Mouse (Mus musculus) ZHBTc4 (cell line): ENCODE results near the gene Pfkfb3.
"Not testable (repeated sequence)": the region's sequence is repeated elsewhere in the genome, so short reads cannot be mapped to it uniquely, and the experiment has no call there.

Source experiments
- DNase-seq: peaks from one replicate; pipeline ENCODE4 v3.0.0-alpha.2; 2011; ENCODE audit warnings: low read depth, low spot score

Pfkfb3 gene

DNA sequence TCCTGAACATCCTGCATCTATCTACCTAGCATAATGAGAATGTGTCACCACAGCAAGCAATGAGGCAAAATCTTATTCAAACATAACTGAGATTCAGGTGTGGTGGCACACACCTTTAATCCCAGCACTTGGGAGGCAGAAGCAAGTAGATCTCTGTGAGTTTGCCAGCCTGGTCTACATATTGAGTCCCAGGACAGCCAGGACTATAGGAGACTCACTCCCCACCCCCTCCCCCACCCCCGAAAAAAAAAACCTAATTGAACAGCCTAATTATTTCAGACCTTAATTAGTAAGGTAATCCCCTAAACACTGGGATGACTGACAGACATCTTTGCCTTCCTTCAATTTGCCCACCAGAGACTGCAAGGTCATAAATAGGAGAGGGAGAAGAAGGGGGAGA lies 2.2 kb downstream of the Pfkfb3 start:
- no peak for DNase-seq

DNA sequence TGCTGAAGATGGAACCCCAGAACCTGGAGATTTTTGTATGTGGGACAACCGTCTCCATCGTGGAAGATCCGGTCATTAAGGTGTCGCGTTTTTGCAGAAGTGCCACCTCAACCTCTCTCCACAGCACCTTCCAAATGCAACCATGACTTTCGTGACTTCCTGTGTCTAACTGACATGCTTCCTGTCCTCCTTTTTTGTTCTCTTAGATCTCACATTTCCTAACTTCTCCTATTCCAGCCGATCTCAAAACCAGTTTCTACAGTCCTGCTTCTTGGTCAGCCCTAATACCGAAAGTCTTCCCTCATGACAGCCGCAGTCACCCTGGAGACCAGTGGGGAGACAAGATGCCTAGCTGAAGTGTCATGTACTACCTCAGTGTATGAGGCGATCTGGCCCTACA lies 5.4 kb downstream of the Pfkfb3 start:
- no peak for DNase-seq

DNA sequence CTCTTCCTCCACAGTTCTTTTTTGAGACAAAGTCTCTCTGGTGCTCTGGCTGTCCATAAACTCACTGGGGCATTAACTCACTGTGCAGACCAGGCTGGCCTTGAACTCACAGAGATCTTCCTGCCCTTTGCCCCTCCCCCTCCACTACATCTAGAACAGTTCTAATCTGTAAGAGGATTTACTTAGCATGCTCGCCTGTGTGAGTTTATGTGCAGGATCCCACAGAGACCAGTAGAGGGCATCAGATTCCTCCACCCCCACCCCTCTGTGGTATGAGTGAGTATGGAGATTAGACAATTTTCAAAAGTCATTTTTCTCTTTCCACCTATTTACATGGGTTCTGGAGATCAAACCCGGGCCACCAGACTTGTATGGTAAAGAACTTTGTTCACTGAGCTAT lies 6.3 kb downstream of the Pfkfb3 start:
- DNase-seq: peak; percentile 70

DNA sequence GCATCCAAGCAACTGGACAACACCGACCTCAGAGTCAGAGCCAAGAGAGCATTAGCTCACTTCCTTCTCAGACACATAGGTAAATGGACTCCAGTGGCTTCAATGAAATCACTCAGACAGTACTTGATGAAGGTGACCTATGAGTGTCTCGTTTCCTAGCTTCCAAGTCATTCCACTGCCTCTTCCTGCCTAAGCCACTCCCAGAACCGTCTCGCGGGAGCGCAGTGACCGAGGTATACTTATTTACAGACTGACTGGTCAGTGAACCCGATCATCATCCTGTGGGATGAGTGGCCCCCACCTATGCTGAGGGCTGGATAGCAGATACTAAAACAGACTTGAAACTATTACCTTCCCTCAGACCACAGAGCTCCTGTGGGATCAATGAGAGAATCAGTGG lies 7.8 kb downstream of the Pfkfb3 start:
- DNase-seq: peak; percentile 85

DNA sequence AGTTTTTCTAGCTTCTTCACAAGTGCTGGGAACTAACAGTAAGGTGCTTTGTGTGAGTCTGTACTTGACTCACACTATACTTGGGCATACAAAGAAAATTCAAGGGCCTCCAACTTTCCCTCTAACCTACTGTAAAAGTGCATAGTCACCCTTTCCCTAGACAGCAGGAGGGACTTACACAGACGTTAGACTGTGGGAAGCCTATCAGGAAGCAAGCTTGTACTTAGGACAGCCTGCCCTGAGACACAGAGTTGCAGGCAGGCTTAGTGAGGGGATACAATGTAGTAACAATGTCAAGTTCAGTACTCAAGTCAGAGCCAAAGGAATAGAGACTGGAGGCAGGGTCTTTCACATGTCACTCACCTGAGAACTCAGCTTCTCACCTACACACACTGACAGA lies 8.5 kb downstream of the Pfkfb3 start:
- peak; percentile 54 for DNase-seq

DNA sequence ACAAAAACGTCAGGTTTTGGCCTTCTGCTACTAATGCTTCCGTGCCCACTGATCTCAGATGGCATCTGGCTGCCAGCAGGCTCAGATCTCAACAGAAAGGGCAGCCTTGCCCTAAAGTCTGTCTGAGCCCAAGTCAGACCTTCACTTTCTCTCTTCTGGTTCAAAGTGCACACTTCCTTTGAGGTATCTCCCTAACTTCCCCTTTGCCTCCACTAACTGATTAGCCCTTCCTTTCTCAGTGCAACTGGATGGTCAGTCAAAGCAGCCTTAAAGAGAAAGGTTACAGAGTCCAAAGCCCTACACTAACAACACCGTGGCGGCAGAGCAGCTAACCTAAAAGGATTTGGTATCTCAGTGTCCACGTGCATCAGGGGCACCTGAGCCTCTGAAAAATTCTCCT lies 9.5 kb downstream of the Pfkfb3 start:
- DNase-seq: no peak

DNA sequence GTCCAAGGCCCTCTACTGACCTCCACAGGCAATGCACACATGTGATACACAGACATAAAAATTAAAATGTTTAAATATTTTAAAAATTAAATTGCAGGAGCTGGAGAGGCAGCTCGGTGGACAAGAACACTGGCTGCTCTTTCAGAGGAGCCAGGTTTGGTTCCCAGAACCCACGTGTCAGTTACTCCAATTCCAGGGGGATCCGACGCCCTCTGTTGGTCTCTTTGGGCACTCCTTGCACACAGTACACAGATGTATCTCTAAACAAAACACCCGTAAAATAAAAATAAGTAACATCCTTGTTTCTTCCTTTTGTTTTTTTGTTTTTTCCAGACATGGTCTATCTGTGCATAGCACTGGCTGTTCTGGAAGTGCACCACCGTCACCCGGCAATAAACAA lies 10.7 kb downstream of the Pfkfb3 start:
- DNase-seq: peak; percentile 78

DNA sequence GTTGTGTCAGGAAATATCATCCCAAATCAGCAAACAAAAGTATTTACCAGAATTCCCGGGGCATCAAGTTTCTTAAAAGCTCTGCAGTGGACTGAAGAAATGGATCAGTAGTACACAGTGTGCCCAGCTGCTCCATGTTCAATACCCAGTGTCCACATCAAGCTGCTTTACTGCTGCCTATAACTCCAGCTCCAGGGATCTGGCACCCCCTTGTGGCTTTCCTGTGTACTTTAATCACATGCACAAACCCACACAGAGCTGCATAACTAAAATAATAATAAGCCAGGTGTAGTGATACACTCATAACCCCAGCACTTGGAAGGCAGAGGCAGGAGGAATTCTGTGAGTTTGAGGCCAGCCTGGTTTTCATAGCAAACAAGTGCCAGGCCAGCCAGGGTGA lies 11.2 kb downstream of the Pfkfb3 start:
- DNase-seq: peak; percentile 64

DNA sequence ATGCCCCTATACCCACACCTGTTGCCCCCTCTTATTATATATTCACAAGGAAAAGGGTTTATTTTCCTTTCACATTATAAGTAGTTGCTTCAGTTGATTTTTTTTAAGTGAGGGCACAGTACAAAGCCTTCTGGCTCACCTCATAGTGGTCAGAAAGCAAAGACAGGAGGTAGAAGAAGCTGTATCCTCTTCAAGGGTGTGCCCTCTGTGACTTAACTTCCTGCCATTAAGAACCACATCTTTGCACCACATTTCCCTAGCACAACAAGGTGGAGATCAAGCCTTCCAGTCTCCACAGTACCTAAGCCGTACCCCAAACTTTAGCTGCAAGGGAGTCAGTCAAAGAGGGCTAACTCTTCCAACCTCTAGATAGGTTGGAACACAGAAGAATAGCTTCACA lies 11.8 kb downstream of the Pfkfb3 start:
- no peak for DNase-seq

DNA sequence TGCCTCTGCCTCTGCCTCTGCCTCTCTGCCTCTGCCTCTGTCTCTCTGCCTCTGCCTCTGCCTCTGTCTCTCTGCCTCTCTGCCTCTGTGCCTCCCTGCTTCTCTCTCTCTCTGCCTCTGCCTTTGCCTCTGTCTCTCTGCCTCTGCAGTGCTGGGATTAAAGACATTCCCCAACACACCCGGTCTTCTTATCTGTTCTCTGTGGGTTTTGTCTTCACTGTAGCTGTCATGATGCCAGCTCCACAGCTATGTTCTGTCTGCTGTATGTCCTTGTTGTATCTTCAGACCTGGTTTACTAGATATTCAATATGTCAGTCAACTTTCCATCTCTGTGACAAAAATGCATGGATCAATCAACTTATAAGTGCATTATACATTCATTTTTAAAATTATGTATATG lies 12.3 kb downstream of the Pfkfb3 start:
- not testable (repeated sequence) for DNase-seq

DNA sequence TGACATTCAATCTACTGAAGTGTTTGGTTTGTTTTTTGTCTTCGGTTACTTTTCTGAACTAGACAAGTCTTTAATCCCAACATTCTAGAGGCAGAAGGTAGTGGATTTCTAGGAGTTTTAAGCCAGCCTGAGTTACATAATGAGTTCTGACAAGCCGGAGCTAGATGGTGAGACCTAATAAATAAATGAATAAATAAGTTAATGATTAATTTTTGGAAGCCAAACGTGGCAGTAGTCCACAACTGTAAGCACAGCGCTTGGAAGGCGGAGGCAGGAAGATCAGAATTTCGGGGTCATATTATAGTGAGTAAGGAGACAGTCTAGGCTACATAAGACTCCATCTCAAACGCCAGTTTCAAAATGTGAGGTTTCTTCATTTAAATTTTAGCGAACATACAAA lies 17.9 kb downstream of the Pfkfb3 start:
- DNase-seq: no peak

DNA sequence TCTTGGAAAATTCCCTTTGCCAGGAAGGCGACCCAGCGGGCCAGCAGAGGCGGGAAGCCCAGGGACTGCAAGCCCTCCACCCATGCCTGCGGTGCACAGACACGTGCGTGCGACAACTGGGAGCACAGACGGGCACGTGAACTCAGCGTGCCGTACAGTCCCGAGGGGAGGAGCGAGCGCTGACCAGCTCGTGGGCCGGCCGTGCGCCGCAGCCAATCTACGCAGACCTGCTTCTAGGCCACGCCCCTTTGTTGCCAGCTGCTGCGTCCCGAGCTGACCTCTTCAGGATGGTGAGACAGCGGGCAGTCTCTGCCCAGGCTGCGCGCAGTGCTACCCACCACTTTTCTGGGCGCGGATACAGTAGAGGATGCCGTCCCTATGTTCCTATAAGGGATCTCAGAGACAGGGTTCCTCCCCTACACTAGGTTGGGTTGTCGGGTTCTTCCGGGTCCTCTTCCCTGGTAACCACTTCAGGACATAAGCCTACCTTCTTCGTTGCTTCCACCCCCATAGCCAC lies 18.4 kb downstream of the Pfkfb3 start:
- peak; percentile 99 for DNase-seq

DNA sequence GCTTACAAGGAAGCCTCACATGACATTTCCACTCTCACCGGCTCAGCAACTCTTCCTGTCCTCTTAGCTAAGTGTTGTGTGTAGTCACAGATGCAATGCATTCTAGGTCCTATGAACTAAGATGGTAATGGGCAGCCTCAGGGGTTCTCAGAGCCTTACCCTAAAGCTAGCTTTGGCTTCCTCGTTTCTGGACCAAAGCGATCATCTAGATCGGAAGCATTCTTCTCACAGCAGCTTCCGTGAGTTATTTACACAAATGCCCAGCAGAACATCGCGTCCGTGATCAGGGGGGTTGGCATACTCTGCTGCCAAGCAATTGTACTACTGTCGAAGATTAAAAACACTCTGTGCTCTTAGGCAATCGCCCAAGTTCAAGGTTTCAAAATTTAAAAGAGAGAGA lies 19.1 kb downstream of the Pfkfb3 start:
- peak; percentile 54 for DNase-seq

DNA sequence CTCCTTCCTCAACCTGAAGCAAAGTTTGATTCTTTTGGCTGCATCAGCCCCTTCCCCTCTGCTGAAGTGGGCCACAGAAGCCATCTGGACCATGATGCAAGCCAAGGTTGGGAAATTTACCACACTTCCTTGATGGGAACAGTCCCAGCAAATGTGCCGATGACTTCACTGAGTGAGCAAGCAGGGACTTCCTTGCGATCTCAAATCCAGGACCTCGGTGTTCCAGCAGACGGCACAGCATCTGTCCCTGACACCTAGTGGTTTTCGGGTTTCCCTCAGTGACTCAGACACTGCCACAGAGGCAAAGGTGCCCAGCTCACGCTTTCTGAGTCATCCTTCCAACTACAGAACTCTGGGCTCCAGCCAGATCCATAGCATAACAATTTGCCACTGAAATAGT lies 23.8 kb downstream of the Pfkfb3 start:
- DNase-seq: no peak

DNA sequence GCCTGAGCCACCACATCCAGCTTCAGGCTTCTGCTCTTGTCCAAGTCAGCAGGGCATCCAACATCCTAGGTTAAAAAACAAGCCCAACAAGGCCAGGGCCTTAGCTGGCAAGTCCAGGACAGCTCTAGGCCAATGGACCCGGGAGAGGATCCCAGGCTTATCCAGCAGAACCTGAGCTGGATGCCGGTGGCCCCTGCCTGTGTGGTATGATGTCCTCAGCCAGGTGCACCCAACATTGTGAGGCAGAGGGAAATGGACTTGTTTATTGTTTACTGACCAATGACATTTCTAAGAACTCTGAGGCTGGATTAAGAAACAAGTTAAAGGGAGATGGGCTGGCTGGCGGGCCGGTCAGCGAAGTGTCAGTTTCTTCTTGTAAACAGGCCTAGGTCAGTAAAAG lies 27.8 kb downstream of the Pfkfb3 start:
- no peak for DNase-seq

DNA sequence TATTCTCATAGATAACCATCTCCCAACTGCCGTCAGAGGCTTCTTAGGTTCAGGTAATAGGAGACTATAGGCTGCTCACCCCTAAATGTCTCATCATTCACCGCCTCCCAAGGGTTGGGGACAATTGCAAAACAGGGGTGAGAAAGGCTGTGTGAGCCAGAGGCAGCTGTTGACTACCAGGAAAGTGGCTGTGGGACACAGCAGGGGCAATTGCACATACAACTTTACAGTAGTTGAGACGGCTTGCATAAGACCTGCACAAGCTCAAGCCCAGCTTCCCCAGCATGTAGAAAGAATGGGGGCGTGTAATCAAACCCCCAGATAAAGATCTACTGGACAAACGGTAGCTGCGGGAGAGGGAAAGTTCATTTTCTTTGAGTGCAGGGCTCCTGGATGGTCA lies 29.1 kb downstream of the Pfkfb3 start:
- DNase-seq: no peak

DNA sequence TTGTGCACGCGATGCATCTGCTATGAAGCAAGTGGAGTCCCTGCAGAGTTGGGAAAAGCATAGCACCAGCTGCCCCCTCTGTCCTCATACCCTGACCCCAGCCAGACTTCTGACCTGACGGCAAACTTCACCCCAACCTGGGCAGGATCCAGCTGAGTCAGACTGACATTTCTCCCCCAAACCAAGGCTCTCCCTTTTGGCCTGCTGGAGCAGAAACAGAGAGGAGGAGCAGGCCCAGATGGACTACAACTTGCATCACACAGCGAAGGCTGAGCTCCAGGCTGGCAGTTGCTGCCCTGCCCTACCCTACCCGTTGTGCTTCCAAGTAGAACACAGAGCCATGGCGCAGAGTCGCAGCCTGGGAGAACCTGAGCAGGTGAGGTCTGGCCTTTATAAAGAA lies 32.1 kb downstream of the Pfkfb3 start:
- no peak for DNase-seq

DNA sequence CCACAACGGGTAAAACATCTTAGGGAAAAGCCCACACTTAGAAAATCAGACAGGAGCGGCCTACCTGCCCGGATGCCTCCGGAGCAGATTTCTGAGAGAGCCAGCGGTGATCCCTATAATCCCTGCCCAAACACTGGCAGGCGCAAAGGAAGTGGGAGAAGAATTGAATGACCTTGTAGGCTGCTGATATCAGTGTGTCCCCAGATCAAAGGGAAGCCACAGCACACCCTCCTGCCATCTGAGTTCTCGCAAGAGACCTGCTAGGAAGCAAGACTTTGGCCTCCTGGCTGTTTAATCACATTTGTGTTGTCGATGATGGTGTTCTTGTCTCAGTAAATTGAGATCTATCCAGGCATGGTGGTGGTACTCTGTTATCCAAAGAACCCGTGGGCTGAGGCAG lies 33.1 kb downstream of the Pfkfb3 start:
- no peak for DNase-seq

DNA sequence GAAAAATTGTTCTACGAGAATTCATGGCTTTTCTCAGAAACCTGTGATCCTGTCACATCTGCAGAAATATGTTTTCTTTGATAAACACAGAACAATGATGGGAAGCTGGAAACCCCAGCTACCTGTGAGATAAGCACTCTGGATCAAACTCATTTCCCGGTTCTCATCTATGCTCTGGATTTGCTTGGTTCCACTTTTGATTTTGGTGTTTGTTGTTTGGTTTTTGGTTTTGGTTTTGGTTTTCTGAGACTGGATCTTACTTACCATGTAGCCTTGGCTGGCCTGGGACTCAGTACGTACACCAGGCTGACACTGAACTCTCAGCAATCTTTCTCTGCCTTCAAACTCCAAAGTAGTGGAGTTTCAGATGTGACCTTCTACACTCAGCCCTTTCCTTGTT lies 38.0 kb downstream of the Pfkfb3 start:
- no peak for DNase-seq

DNA sequence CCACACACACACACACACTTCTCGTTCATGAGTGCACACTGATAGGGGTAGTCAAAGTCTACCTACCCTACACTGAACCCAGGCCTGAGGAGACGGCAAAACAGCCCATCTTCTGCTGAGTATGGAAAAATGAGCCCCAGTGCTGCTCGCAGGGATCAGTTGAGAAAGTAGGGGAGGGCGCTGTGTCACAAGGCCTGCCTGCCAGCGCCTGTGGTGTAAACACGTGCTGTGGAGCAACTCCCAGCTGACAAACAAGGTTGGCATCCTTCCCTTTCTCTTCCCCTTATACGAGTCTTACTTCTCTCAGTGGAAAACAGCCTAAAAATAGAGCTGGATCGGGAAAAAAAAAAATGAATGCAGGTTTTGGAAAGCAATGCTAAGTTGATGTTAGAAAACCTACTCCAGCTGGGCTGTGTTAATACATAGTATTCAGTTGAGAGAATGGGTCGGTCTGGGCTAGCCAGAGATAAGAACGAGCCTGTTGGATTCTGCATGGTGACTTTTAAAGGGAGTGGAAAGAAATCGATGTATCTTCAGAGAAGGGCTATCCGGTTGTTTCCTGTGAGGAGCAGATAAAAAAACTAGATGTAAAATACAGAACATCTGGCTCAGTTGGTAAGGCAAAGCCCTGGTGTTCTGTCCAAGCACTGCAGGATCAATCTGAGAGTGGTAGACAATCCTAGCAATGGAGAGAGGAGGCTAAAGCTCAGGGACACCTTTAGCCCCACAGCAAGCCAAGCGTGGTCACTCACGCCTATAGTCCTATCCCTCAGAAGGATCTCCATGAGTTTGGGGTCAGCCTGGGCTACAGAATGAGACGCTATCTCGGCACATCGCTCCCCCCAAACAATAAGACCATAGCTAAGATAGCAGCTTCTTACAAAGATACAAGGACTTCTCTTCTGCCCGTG lies 40.6 kb downstream of the Pfkfb3 start:
- DNase-seq: no peak

DNA sequence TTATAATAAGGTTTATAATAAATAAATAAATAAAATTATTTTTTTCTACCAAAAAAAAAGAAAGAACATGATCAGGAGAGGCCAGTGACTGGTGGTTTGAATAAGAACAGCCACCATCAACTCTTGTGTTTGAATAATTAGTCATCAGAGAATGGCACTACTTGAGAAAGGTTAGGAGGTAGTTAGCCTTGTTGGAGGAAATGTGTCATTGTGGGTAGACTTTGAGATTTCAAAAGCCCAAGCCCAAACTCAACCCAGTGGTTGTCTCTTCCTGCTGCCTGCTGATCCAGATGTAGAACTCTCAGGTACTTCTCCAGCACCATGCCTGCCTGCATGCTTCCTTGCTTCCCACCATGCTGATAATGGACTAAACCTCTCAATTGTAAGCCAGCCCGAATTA lies 41.8 kb downstream of the Pfkfb3 start:
- DNase-seq: no peak

DNA sequence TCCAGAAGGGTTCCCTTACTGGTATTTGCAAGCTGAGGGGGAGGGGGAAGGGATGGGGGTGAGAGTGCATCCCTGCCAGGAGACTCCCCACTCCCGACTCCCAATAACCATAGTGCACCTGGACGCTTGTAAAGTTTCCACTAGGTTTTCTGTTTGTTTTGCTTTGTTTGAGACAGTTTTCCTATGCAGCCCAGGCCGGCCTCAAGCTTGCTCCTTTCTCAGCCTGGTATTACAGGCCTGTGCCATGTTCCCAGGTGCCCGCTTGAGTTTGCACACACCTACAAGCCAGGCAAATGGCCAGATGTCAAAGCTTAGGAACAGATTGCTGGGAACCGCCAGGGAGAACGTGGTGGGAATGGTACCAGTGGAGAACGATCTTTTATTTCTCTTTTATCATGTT lies 50.1 kb downstream of the Pfkfb3 start:
- DNase-seq: no peak

DNA sequence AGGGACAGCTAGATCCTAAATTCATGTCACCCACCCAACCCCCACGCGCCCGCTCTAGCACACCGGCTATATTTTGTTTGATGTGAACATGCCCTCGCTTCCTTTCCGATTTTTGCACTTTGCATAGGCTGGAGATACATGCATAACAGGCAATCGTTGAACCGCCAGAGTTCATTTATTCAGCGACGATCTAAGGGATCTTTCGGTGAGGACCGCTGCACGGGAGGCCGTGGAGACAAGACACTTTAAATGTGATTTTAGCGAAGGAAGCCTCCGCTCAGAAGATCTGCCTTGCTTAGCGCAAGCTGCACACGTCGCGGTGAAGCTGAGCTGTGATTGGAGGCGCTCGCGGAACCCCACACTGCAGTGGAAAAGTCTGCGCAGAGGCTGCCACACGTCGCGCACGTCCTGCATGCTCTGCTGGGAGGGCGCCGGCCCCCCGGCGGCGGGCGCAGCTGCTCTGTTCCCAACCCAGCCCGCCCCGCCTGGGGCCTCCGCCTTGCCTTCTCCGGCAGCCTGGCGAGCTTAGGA lies 50.9 kb downstream of the Pfkfb3 start:
- peak; percentile 81 for DNase-seq
